Mouse (Mus musculus) E14TG2a.4 (cell line): ENCODE data around the gene Elovl7.

Source experiments
- CTCF ChIP-seq: conservative IDR thresholded peaks from 2 replicates; pipeline ENCODE4 v1.5.1; 2014; ENCODE audit warnings: low read length
- NANOG ChIP-seq: IDR thresholded peaks from 2 replicates; pipeline ENCODE4 v1.6.1; 2014; ENCODE audit warnings: borderline replicate concordance, low read length, mixed read lengths

DNA sequence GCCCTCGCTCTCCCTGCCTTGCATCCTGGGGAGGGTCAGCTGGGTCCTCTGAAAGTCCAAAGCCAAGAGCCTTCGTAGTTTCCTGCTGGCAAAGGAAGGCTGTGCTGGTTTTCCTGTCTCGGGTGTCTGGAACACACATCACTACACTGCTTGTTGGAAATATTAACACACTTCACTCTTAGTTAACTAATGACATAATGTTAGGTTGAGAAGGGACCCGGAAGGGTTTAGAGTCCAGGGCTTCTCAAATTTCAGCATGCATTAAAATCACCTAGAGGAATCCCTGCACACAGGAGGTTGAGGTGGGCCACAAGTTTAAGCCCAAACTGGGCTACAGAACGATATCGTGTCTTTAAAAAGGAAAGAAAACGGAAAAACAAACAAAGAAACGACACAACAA is 58.1 kb downstream of the Elovl7 start:
- no peak for TF ChIP-seq CTCF
- no peak for TF ChIP-seq NANOG
